Mouse (Mus musculus): ENCODE data around the gene Slc44a2.
"Not testable (repeated sequence)": the region's sequence is repeated elsewhere in the genome, so short reads cannot be mapped to it uniquely, and the experiment has no call there.

Gene Slc44a2

GRCm38 (mm10) chr9:21320619-21321512 is at the start of gene Slc44a2:
Gene Slc44a2, plus strand, starts transcription at chr9:21320698.
- DNase-seq, result peak; percentile 87 to 91

- no peak for DNase-seq
These were observed 48.1 kb upstream of the Slc44a2 start for GRCm38 (mm10) chr9:21272391-21272790.

GRCm38 (mm10) chr9:21273094-21273493 is 47.4 kb upstream of the Slc44a2 start:
- no peak for DNase-seq

- DNase-seq, result no peak
These were observed 46.8 kb upstream of the Slc44a2 start for GRCm38 (mm10) chr9:21273520-21274228.

DNA sequence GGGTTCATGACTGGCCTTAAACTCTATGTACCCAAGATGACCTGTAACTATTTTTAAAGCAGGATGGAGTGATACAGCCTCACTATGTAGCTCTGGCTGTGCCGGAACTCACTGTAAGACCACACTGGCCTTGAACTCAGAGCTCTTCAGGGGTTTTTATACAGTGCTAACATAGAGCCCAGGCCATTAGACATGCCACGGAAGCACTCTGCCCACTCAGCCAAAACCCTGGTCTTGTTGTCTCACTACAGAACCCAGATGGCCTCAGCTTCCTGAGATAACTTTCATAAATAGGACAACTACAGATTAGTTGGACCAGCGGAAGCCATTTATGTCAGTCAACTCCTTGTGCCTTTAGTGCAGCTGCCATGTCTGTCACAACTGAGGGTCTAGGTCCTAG is 46.2 kb upstream of the Slc44a2 start:
- no peak for DNase-seq

- no peak for DNase-seq
These were observed 45.3 kb upstream of the Slc44a2 start for GRCm38 (mm10) chr9:21275013-21275710.

- DNase-seq, result no peak
These were observed 44.8 kb upstream of the Slc44a2 start for GRCm38 (mm10) chr9:21275727-21276126.

GRCm38 (mm10) chr9:21276307-21276706 is 44.2 kb upstream of the Slc44a2 start:
- DNase-seq, result no peak

DNA sequence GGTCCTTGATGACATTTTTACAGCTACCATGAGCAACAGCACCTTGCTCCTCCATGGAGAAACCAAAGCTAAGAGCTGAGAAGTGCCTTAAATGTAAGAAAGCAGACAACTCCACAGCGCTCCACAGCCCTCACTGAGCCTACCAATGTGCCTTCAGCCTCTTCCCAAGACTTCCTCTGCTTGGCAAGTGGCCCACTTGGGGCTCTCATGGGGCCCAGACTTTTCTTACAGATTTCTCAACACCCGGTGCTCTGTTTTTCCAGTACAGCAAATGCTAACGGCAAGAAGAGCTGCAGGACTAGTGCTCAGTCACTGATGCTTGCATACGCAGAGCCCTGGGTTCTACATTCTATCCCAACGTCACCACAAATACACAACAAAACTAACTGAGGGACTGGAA is 42.7 kb upstream of the Slc44a2 start:
- no peak for DNase-seq

DNA sequence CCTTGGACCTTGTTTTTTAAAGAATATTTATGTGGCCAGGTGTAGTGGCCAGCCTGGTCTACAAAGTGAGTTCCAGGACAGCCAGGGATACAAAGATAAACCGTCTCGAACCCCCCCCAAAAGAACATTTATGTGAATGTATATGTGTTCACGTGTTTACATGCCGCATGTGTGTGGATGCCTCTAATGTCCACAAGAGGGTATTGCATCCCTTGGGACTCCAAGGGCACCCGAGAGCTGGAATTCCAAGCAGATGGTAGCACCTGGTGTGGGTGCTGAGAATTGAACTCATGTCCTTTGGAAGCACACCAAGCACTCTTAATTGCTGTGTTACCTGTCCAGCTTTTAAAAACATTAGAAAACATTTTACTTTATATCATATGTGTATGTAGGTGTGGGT is 36.9 kb upstream of the Slc44a2 start:
- no peak for DNase-seq

DNA sequence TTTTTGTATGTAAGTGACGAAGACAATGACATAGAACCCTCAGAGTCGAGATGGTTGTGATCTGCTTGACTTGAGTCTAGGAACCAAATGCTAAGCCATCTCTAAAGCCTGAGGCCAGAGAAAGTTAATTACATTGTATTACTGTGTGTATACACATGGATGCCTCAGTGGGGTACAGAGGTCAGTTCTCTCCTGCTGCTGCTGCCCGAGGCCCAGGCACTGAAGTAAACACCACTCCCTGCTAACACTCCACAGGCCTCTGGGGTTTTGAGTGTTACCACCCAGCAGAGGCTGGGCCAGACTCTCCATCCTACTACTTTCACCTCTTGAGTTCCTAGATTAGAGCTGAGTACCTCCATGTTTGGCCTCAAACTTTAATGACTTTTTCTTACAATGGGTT is 36.5 kb upstream of the Slc44a2 start:
- DNase-seq, result no peak

- no peak for DNase-seq
These were observed 33.7 kb upstream of the Slc44a2 start for GRCm38 (mm10) chr9:21286753-21287152.

DNA sequence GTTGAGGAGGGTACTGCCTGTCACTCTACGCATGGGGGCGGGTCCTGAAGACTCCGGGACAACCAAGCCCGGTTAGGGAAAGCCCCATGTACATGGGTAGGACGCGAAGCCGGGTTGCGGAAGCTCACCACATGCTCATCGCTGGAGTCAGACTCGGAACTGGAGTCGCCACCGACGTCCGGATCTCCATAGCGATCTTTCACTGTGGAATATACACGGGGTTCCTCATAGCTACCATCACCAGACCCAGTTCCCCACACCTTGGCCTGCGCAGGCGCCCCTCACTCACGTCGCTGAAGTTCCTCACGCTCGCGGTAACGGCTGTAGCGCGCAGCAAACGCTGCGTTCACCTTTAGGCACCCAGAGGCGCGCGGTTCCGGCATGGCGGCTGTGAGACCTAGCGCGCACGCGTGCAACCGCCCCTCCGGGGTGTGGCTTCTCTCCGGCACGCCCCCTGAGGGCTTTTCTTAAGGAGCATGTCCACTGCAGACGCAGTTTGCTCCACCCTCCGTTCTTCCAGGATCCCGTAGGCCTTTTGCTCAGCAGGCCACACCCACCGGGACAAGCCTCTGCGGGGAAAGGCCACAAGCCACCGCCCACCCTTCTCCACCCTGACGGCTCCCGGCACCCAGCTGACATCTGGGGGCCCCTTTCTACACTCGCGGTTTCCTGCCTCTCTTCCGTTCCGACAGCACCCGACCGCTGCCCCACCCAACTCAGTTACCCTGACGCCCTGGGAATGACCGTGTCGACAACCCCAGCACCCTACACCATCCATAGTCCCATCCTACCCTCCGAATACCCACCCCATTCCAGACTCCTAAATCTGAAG is 32.7 kb upstream of the Slc44a2 start, which contains the start of gene Kri1:
TSS of gene Kri1 (minus strand) at position 399 of the 832 bp plus-strand sequence.
- DNase-seq, result peak; percentile 97

DNA sequence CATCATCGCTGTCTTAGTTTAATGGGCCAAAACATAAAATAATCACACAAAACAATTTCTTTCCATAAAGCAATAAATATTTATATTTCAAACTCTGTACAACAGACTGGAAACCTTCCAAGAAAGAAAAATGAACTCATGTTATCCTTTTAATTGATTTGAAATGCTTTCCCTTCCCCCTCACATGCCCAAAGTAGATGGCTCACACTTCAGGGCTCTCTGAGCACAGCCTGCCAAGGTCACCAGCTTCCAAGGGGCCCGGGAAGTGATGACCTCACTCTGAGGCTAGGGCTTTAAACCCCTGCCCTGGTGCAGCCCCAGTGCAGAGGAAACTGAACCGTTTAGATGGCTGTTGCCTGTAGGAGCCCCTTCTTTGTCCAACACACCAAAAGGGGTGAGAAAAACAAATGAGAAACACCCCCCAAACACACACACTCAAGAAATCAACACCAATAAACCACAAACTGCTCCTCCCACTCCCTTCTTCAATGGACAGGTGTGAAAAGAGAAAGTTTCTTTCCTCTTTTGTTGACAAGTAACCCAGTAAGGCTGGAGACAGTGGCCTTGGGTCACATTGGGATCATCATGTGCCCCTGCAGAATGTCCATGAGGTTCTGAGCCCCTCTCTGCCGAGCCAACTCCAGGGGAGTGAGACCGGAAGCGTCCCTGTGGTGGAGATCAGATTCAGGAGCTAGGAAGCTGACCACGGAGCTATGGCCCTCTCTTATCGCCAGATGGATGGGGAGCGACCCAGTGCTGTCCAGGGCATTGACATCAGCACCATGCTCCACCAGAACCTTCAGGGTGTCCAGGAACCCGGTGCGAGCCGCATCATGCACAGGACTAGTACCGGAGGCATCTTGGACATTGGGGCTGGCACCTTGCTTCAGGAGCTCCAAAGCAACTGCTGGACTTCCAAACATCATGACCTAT is 31.8 kb upstream of the Slc44a2 start:
- no peak for DNase-seq

DNA sequence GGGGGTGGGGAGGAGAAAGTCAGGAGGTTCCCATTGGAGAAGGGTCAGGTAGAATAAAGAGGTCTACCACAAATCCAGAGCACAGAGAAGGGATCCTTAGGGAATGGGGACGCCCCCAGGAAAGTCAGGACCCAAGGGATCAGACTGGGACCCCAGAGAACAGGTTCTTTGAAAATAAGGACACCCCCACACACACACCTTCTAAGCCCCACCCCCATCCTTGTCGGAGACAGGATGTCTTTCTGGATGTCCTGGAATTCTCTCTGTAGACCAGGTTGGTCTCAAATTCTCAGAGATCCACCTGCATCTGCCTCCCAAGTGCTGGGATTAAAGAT is 31.2 kb upstream of the Slc44a2 start:
- no peak for DNase-seq

- DNase-seq, result peak in 1 of 2 experiments; percentile 71
These were observed 29.9 kb upstream of the Slc44a2 start for GRCm38 (mm10) chr9:21290589-21290988.

GRCm38 (mm10) chr9:21291022-21291787 is 29.3 kb upstream of the Slc44a2 start, which contains the start of gene Cdkn2d:
Gene Cdkn2d, minus strand, starts transcription at chr9:21291407.
- peak; percentile 100 for DNase-seq

- not testable (repeated sequence) for DNase-seq
These were observed 28.6 kb upstream of the Slc44a2 start for GRCm38 (mm10) chr9:21291868-21292267.

DNA sequence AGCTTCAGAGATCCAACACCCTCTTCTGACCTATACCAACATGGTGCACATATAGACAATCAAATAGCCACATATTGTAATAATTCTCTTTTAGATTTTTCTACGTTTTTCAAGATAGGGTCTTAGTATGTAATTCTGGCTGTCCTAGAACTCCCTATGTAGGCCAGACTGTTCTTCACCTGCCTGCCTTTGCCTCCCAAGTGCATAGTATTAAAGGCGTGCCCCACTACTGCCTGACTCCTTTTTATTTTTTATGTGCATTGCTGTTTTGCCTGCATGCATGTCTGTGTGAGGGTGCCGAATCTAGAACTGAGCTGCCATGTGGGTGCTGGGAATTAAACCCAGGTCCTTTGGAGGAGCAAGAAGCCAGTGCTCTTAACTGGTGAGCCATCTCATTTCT is 28.2 kb upstream of the Slc44a2 start:
- DNase-seq, result no peak

GRCm38 (mm10) chr9:21299014-21299413 is 21.5 kb upstream of the Slc44a2 start:
- no peak for DNase-seq
